Mouse (Mus musculus): ENCODE measurements around the gene Psg28.
"Not testable (repeated sequence)": the region's sequence is repeated elsewhere in the genome, so short reads cannot be mapped to it uniquely, and the experiment has no call there.

The Psg28 gene

DNA sequence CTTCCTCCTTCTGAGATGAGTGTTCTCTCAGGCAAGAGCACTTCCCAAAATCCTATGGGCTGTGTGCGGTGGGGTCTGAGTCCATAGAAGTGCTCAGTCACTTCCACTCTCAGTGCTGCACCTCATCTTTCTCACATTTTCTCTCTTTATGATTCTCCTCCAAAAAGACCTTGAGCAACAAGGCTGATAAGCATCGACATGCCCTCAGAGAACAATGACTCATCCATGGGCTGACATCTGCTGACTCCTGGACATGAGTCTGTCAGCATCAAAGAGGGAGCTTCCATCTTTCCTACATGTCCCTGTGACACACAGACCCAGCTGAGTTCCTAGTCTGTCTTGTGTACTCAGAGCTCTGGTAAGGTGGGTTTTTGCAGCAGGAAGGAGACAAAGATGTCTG lies at the start of gene Psg28:
TSS of gene Psg28 (minus strand) at position 101 of the 400 bp plus-strand sequence.
- not testable (repeated sequence) for DNase-seq (ENCODE audit: low read depth, low spot score)

- no peak for DNase-seq (ENCODE audit: low read depth, low spot score)
Measured at GRCm38 (mm10) chr7:18403407-18403806, 28.4 kb downstream of the Psg28 start.

DNA sequence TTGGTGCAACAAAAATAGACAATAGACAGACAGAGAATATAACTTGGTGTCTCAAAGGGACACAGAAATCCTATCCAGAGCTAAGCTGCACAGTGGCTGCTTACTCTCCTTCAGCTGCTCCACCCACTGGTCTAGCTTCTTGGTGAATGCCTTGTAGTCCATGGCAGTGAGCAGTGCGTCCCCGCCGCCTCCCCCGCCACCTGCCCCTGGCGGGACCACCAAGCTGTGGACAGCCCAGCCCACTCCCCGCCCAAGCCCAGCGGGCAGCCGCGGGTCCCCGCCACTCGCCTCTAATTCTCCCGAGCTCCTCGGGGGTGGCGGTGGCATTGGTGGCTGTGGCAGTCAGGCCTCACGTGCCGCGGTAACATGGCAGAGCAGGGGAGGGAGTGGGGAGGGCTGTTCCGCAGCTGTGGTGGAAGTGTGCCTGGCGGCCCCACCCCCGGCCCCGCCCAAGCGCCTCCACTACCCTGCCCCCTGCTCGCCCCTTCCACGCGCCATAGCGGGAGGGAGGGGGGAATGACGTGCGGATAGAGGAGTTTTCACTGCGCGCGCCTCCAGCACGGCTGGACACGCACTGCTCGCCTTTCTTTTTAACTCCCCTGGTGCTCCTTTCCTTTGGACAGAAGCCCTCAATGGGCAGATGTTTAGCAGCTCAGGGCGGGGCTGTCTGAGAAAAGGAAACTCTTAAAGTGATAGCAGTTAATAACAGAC lies 29.2 kb downstream of the Psg28 start:
- no peak for DNase-seq (ENCODE audit: low read depth, low spot score)

DNA sequence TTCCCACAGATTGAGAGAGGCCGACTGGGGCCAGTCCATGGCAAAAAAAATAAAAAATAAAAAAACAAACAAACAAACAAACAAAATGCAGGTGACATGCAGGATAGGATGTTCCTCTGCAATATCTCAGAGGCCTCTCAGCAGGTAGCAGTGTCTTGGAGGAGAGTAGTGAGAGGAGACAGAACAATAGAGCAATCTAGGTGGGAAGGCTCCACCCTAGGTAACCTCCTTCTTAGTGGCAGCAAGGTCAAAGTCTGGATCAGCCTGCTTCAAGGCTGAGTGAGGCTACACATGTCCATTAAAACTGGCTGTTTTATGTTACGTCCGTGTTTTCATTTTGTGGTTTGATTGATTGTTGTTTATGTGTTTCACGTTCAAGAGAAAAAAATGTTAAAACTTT lies 40.4 kb downstream of the Psg28 start:
- DNase-seq (ENCODE audit: low read depth, low spot score) = not testable (repeated sequence)

GRCm38 (mm10) chr7:18378295-18378694 lies 53.5 kb downstream of the Psg28 start:
- DNase-seq (ENCODE audit: low read depth, low spot score) = no peak
